Mouse (Mus musculus) gastrocnemius, postnatal 36 days (tissue): Measurements from ENCODE around the gene Zfp738. TPM values are rescaled to one million over a fixed set of nuclear protein-coding genes. Genes with fewer than 3 reads are reported as not detected.

Experiments
- total RNA-seq, 2 experiments: library from RNA; stranded (reverse); gene quantifications; 2 replicates each; pipeline ENCODE4 v1.2.3; 2021

Gene Zfp738
- total RNA-seq, 2 experiments from 2014 or later, result 2.0 to 4.0 TPM

Other genes starting within 250 kb of the Zfp738 start
- 1 to 10 TPM; 4.8 to 5.2 TPM for gene Zfp874a, start 235.4 kb downstream of the Zfp738 start, total RNA-seq
- 10 to 100 TPM; 10.5 to 11.9 TPM for gene Zfp874b, start 202.8 kb downstream of the Zfp738 start, total RNA-seq
- gene Zfp58, start 186.5 kb downstream of the Zfp738 start, total RNA-seq, result 1 to 10 TPM; 2.5 to 3.8 TPM
- not detected for gene Gm26965, start 160.9 kb downstream of the Zfp738 start, total RNA-seq
- 1 to 10 TPM; 3.8 to 4.2 TPM for gene Zfp87, start 160.9 kb downstream of the Zfp738 start, total RNA-seq
- 1 to 10 TPM; 1.4 to 2.4 TPM for gene Zfp748, start 133.2 kb downstream of the Zfp738 start, total RNA-seq
- gene Zfp729b, start 77.4 kb downstream of the Zfp738 start, total RNA-seq, result 1 to 10 TPM; 2.2 to 2.8 TPM
- gene Gm49345, start 49.3 kb downstream of the Zfp738 start, total RNA-seq, result under 1 TPM; 0.22 to 0.41 TPM
- gene Zfp729a, start 49.3 kb downstream of the Zfp738 start, total RNA-seq, result 1 to 10 TPM; 2.3 to 3.2 TPM
- 1 to 10 TPM; 3.2 to 4.5 TPM for gene Zfp65, start 42.1 kb upstream of the Zfp738 start, total RNA-seq
- gene Zfp85, start 68.2 kb upstream of the Zfp738 start, total RNA-seq, result 1 to 10 TPM; 1.7 to 2.4 TPM
- gene Zfp493, start 92.6 kb upstream of the Zfp738 start, total RNA-seq, result 1 to 10 TPM; 3.0 to 3.7 TPM
- gene Zfp273, start 126.7 kb upstream of the Zfp738 start, total RNA-seq, result 1 to 10 TPM; 1.2 to 1.5 TPM
- under 1 TPM in 1 of 2 experiments, not detected in 1; 0.92 TPM for gene Gm10037, start 144.0 kb upstream of the Zfp738 start, total RNA-seq
- gene BC048507, start 176.3 kb upstream of the Zfp738 start, total RNA-seq, result not detected